ENCODE assay signal across 8 mouse cellular contexts in genomic region chr13:54565201-54565581, GRCm38 (mm10). TPM values are rescaled to one million over a fixed set of nuclear protein-coding genes. Genes with fewer than 3 reads are reported as not detected.
DNase-seq lines count a peak whose midpoint lies in the region; ATAC-seq and TF ChIP-seq lines count a peak whose summit lies in the region.

4833439L19Rik (minus strand) TSS chr13:54565435.

- peak within 1 kb of the TSS; percentile 86 for H3K4me2 ChIP-seq in heart, embryonic 12.5 days
- peak within 1 kb of the TSS; percentile 72 for H3K4me2 ChIP-seq in kidney, postnatal 0 days (ENCODE audit: low read length)
- peak within 1 kb of the TSS; percentile 93 for H3K4me2 ChIP-seq in liver, embryonic 11.5 days
- peak within 1 kb of the TSS; percentile 92 for H3K4me2 ChIP-seq in stomach, embryonic 14.5 days (replicated peaks; ENCODE audit: low read depth, low read length)

- no peak for TF ChIP-seq CTCF in C2C12 (IDR thresholded peaks at IDR 0.05; ENCODE audit: control insufficient read depth, insufficient read depth, insufficient read length)
- no peak for TF ChIP-seq CTCF in brain, embryonic 14.5 days (IDR thresholded peaks at IDR 0.05; ENCODE audit: borderline replicate concordance, extremely low read depth, insufficient read depth, insufficient read length)
- no peak for TF ChIP-seq CTCF in kidney, postnatal 0 days (IDR thresholded peaks at IDR 0.05; ENCODE audit: low read depth)

- peak; percentile 98 for DNase-seq in brain, embryonic 14.5 days (ENCODE audit: low read depth)
- DNase-seq in kidney, postnatal 0 days (ENCODE audit: low spot score) = peak; percentile 96
- peak; percentile 90 for DNase-seq in liver, embryonic 11.5 days (ENCODE audit: low spot score)
- peak; percentile 94 for DNase-seq in naive thymus-derived CD4-positive, alpha-beta T cell, adult 2 months (ENCODE audit: low read depth)

- H3K4me1 ChIP-seq in erythroblast, embryonic 14.5 days (ENCODE audit: control insufficient read depth) = peaks cover 42% of the 10 kb centered on the region
- peaks cover 13% of the 10 kb centered on the region for H3K4me1 ChIP-seq in heart, embryonic 12.5 days (replicated peaks)
- H3K4me1 ChIP-seq in kidney, postnatal 0 days (replicated peaks; ENCODE audit: insufficient read depth, low read length) = peaks cover 7% of the 10 kb centered on the region
- peaks cover 6% of the 10 kb centered on the region for H3K4me1 ChIP-seq in liver, embryonic 11.5 days (replicated peaks; ENCODE audit: control insufficient read depth, insufficient read depth, low read length)
- peaks cover 5% of the 10 kb centered on the region; the same call in 1 of the 2 replicates for H3K4me1 ChIP-seq in stomach, embryonic 14.5 days (ENCODE audit: control insufficient read depth, insufficient read depth, low read length)

- H3K79me2 ChIP-seq in C2C12 (ENCODE audit: control insufficient read depth, insufficient read depth) = peaks cover 38% of the 10 kb centered on the region

- ATAC-seq in heart, embryonic 12.5 days (ENCODE audit: insufficient number of reproducible peaks, low FRiP score) = peak; percentile 95
- peak; percentile 86 for ATAC-seq in kidney, postnatal 0 days (replicated peaks; ENCODE audit: low FRiP score, low read depth)
- peak; percentile 90 for ATAC-seq in liver, embryonic 11.5 days (replicated peaks; ENCODE audit: low FRiP score)
- peak; percentile 96 for ATAC-seq in stomach, embryonic 14.5 days (ENCODE audit: insufficient number of reproducible peaks, insufficient read depth, low FRiP score, low read depth)

- peak within 1 kb of the TSS; percentile 99 for H3K9ac ChIP-seq in heart, embryonic 12.5 days
- H3K9ac ChIP-seq in kidney, postnatal 0 days (ENCODE audit: low read depth, low read length) = peak within 1 kb of the TSS; percentile 98
- H3K9ac ChIP-seq in liver, embryonic 11.5 days (ENCODE audit: low read depth, low read length) = peak within 1 kb of the TSS; percentile 94
- peak within 1 kb of the TSS; percentile 96 for H3K9ac ChIP-seq in stomach, embryonic 14.5 days (replicated peaks; ENCODE audit: low read depth, low read length)

- no peaks in the 10 kb centered on the region for H3K27me3 ChIP-seq in C2C12 (ENCODE audit: control insufficient read depth, insufficient read depth, insufficient read length)
- no peaks in the 10 kb centered on the region for H3K27me3 ChIP-seq in erythroblast, embryonic 14.5 days (ENCODE audit: control insufficient read depth)
- H3K27me3 ChIP-seq in heart, embryonic 12.5 days (replicated peaks) = no peaks in the 10 kb centered on the region
- H3K27me3 ChIP-seq in kidney, postnatal 0 days (ENCODE audit: insufficient read depth, low read length) = no peaks in the 10 kb centered on the region
- no peaks in the 10 kb centered on the region for H3K27me3 ChIP-seq in liver, embryonic 11.5 days (replicated peaks; ENCODE audit: control insufficient read depth, insufficient read depth, low read length)
- H3K27me3 ChIP-seq in stomach, embryonic 14.5 days (ENCODE audit: control insufficient read depth, insufficient read depth, low read length) = no peaks in the 10 kb centered on the region

- H3K79me3 ChIP-seq in C2C12 (ENCODE audit: low read depth) = peaks cover 26% of the 10 kb centered on the region

- peak within 1 kb of the TSS; percentile 96 for H3K4me3 ChIP-seq in C2C12 (ENCODE audit: insufficient read depth, poor library complexity, severe bottlenecking)
- peak within 1 kb of the TSS; percentile 88 for H3K4me3 ChIP-seq in erythroblast, embryonic 14.5 days (replicated peaks)
- peak within 1 kb of the TSS; percentile 100 for H3K4me3 ChIP-seq in heart, embryonic 12.5 days
- H3K4me3 ChIP-seq in kidney, postnatal 0 days (replicated peaks; ENCODE audit: low read depth, low read length) = peak within 1 kb of the TSS; percentile 91
- H3K4me3 ChIP-seq in liver, embryonic 11.5 days (ENCODE audit: low read depth, low read length) = peak within 1 kb of the TSS; percentile 97
- H3K4me3 ChIP-seq in stomach, embryonic 14.5 days (ENCODE audit: low read depth, low read length) = peak within 1 kb of the TSS; percentile 98

- H3K36me3 ChIP-seq in C2C12 (ENCODE audit: control insufficient read depth, insufficient read depth) = peaks cover 2% of the 10 kb centered on the region
- H3K36me3 ChIP-seq in erythroblast, embryonic 14.5 days (ENCODE audit: control insufficient read depth) = peaks cover 31% of the 10 kb centered on the region
- H3K36me3 ChIP-seq in heart, embryonic 12.5 days = peaks cover 21% of the 10 kb centered on the region
- H3K36me3 ChIP-seq in kidney, postnatal 0 days (ENCODE audit: insufficient read depth, low read length) = peaks cover 13% of the 10 kb centered on the region; the same call in 1 of the 2 replicates
- peaks cover 7% of the 10 kb centered on the region for H3K36me3 ChIP-seq in liver, embryonic 11.5 days (ENCODE audit: control insufficient read depth, insufficient read depth, low read length)
- H3K36me3 ChIP-seq in stomach, embryonic 14.5 days (ENCODE audit: control insufficient read depth, insufficient read depth, low read length) = peaks cover 14% of the 10 kb centered on the region

- peak; percentile 81; the same call in 1 of the 2 replicates for TF ChIP-seq POLR2A in brain, embryonic 14.5 days (IDR thresholded peaks at IDR 0.05; ENCODE audit: borderline replicate concordance, extremely low read depth, insufficient read depth, insufficient read length, poor library complexity, severe bottlenecking)

- peak within 1 kb of the TSS; percentile 49 for H3K27ac ChIP-seq in heart, embryonic 12.5 days (ENCODE audit: poor library complexity, severe bottlenecking)
- peak within 1 kb of the TSS; percentile 77 for H3K27ac ChIP-seq in kidney, postnatal 0 days
- H3K27ac ChIP-seq in liver, embryonic 11.5 days (ENCODE audit: low read depth, low read length) = peak within 1 kb of the TSS; percentile 68
- H3K27ac ChIP-seq in stomach, embryonic 14.5 days (ENCODE audit: low read length) = peak within 1 kb of the TSS; percentile 48; the same call in 1 of the 2 replicates

- under 1% methylated on average over 27 of the region's 27 CpGs for WGBS in heart, embryonic 12.5 days
- WGBS in kidney, postnatal 0 days = 0% methylated on average over 27 of the region's 27 CpGs
- 0% methylated on average over 27 of the region's 27 CpGs for WGBS in liver, embryonic 11.5 days
- under 1% methylated on average over 27 of the region's 27 CpGs for WGBS in stomach, embryonic 14.5 days

- no peaks in the 10 kb centered on the region for H3K9me3 ChIP-seq in erythroblast, embryonic 14.5 days (ENCODE audit: control insufficient read depth, low read length)
- no peaks in the 10 kb centered on the region for H3K9me3 ChIP-seq in heart, embryonic 12.5 days (replicated peaks)
- no peaks in the 10 kb centered on the region for H3K9me3 ChIP-seq in kidney, postnatal 0 days (replicated peaks; ENCODE audit: low read length)
- H3K9me3 ChIP-seq in liver, embryonic 11.5 days (ENCODE audit: control insufficient read depth, low read length) = no peaks in the 10 kb centered on the region
- no peaks in the 10 kb centered on the region for H3K9me3 ChIP-seq in stomach, embryonic 14.5 days (ENCODE audit: control insufficient read depth, low read depth, low read length)

- H3ac ChIP-seq in C2C12 (ENCODE audit: control insufficient read depth, insufficient read length, low read depth) = peak within 1 kb of the TSS; percentile 92

TF ChIP-seq in C2C12, 6 proteins besides CTCF, POLR2A, EP300 and RAD21:
- TF ChIP-seq MYOD1 (IDR thresholded peaks at IDR 0.05; ENCODE audit: control insufficient read depth, insufficient read length, low read depth) = no peak
- no peak for TF ChIP-seq CEBPB (IDR thresholded peaks at IDR 0.05; ENCODE audit: low read depth)
- no peak for TF ChIP-seq USF1 (IDR thresholded peaks at IDR 0.05; ENCODE audit: low read depth)
- no peak for TF ChIP-seq MYOG (IDR thresholded peaks at IDR 0.05; ENCODE audit: control insufficient read depth, extremely low read depth, insufficient read length)
- no peak for TF ChIP-seq MAX (IDR thresholded peaks at IDR 0.05)
- no peak for TF ChIP-seq FOSL1 (IDR thresholded peaks at IDR 0.05; ENCODE audit: insufficient read depth, low read length, poor library complexity, severe bottlenecking)

RNA-seq across cellular contexts. Expression of gene 4833439L19Rik, which starts in this region (rescaled TPM):
- 62.8 TPM for polyA plus RNA-seq in C2C12 (2012; fragmentation: generic; extraction: Trizol)
- polyA plus RNA-seq in brain, embryonic 14.5 days (2012; rRNA removed) = 172 and 184 TPM in 2 replicates
- 2.7 and 3.4 TPM in 2 replicates for polyA plus RNA-seq in erythroblast, embryonic 14.5 days (2012)
- polyA plus RNA-seq in heart, embryonic 12.5 days (2016; fragmentation: Nextera tagmentation; extraction: Ambion mirVana) = 119 and 131 TPM in 2 replicates
- 190 and 201 TPM in 2 replicates for polyA plus RNA-seq in kidney, postnatal 0 days (2015; fragmentation: Nextera tagmentation; extraction: Ambion mirVana)
- 95.1 and 104 TPM in 2 replicates for polyA plus RNA-seq in liver, embryonic 11.5 days (2014; fragmentation: Nextera tagmentation; extraction: Ambion mirVana)
- 129 and 138 TPM in 2 replicates for polyA plus RNA-seq in stomach, embryonic 14.5 days (2014; fragmentation: Nextera tagmentation; extraction: Ambion mirVana)

Comparison
In these comparisons a context has a peak if more than half of its experiments do, and no peak if none do; other contexts are left out.
1. Peak in every context shown above with its lines: DNase-seq, ATAC-seq, H3K4me3 ChIP-seq and H3K27ac ChIP-seq.
2. RNA of gene 4833439L19Rik (polyA plus RNA-seq): 190 to 201 TPM in kidney, postnatal 0 days, 172 to 184 TPM in brain, embryonic 14.5 days, 129 to 138 TPM in stomach, embryonic 14.5 days, 119 to 131 TPM in heart, embryonic 12.5 days, 95.1 to 104 TPM in liver, embryonic 11.5 days and 62.8 TPM in C2C12 (single experiment); 2.7 to 3.4 TPM in erythroblast, embryonic 14.5 days; every median in the first group is over 10 times any median in the second.